ENCODE assay signal across 48 mouse cellular contexts in genomic region chr3:124557317-124557716, GRCm38 (mm10). TPM values are rescaled to one million over a fixed set of nuclear protein-coding genes. Genes with fewer than 3 reads are reported as not detected.
"Had no signal": no experiment of that assay in that cellular context is flagged by ENCODE, and none has a peak within 500 bp of the region (broad histone marks: within the 10 kb centered on the region; RNA-seq: fewer than 3 reads in every experiment).

No protein-coding gene starts in this region.

- H3K27ac ChIP-seq: limb, embryonic 10.5 days; limb, embryonic 12.5 days; limb, embryonic 13.5 days; limb, embryonic 15.5 days; liver, embryonic 12.5 days; liver, embryonic 13.5 days; liver, embryonic 14.5 days; liver, embryonic 15.5 days; lung, embryonic 15.5 days; macrophage; midbrain, embryonic 10.5 days; midbrain, embryonic 12.5 days; midbrain, embryonic 13.5 days; midbrain, embryonic 15.5 days; neural tube, embryonic 12.5 days had no signal

- H3K9ac ChIP-seq: limb, embryonic 12.5 days; limb, embryonic 13.5 days; limb, embryonic 15.5 days; liver, embryonic 12.5 days; liver, embryonic 13.5 days; liver, embryonic 14.5 days; liver, embryonic 15.5 days; liver, postnatal 0 days; lung, embryonic 14.5 days; lung, embryonic 15.5 days; midbrain, embryonic 12.5 days; midbrain, embryonic 13.5 days; midbrain, embryonic 15.5 days; neural tube, embryonic 12.5 days had no signal

- H3K27me3 ChIP-seq: limb, embryonic 12.5 days; limb, embryonic 13.5 days; limb, embryonic 15.5 days; liver, embryonic 12.5 days; liver, embryonic 13.5 days; liver, embryonic 15.5 days; lung, embryonic 15.5 days; megakaryocyte, embryonic 14.5 days; midbrain, embryonic 12.5 days; midbrain, embryonic 13.5 days; midbrain, embryonic 15.5 days; neural tube, embryonic 12.5 days had no signal

- DNase-seq: left cerebral cortex, postnatal 4 days; liver; liver, embryonic 13.5 days; liver, postnatal 0 days; lung, adult 18-20 months; lung, adult 2 months; lung, embryonic 14.5 days; lung, postnatal 10 days; lung, postnatal 14 days; lung, postnatal 36 days; lung, postnatal 4 days; midbrain, embryonic 14.5 days had no signal

- H3K9me3 ChIP-seq: limb, embryonic 10.5 days; limb, embryonic 12.5 days; limb, embryonic 13.5 days; limb, embryonic 15.5 days; liver, embryonic 12.5 days; liver, embryonic 13.5 days; liver, embryonic 15.5 days; lung, embryonic 15.5 days; megakaryocyte, embryonic 14.5 days; midbrain, embryonic 10.5 days; midbrain, embryonic 12.5 days; midbrain, embryonic 13.5 days; midbrain, embryonic 15.5 days; neural tube, embryonic 12.5 days had no signal

- H3K36me3 ChIP-seq: limb, embryonic 10.5 days; limb, embryonic 12.5 days; limb, embryonic 13.5 days; limb, embryonic 15.5 days; liver, embryonic 12.5 days; liver, embryonic 13.5 days; liver, embryonic 15.5 days; lung, embryonic 15.5 days; midbrain, embryonic 10.5 days; midbrain, embryonic 12.5 days; midbrain, embryonic 13.5 days; midbrain, embryonic 15.5 days; neural tube, embryonic 12.5 days had no signal

- H3K4me3 ChIP-seq: limb, embryonic 10.5 days; limb, embryonic 12.5 days; limb, embryonic 13.5 days; limb, embryonic 15.5 days; liver, embryonic 12.5 days; liver, embryonic 13.5 days; liver, embryonic 15.5 days; lung, embryonic 15.5 days; megakaryocyte, embryonic 14.5 days; midbrain, embryonic 10.5 days; midbrain, embryonic 12.5 days; midbrain, embryonic 13.5 days; midbrain, embryonic 15.5 days; myocyte; neural tube, embryonic 12.5 days had no signal

- H3K4me1 ChIP-seq: limb, embryonic 10.5 days; limb, embryonic 12.5 days; limb, embryonic 13.5 days; limb, embryonic 15.5 days; liver, embryonic 12.5 days; liver, embryonic 13.5 days; liver, embryonic 15.5 days; lung, embryonic 15.5 days; megakaryocyte, embryonic 14.5 days; midbrain, embryonic 10.5 days; midbrain, embryonic 12.5 days; midbrain, embryonic 13.5 days; midbrain, embryonic 15.5 days; neural tube, embryonic 12.5 days had no signal

RNA-seq across cellular contexts. Expression of gene 1700003H04Rik, which starts 23.6 kb away (rescaled TPM):
- total RNA-seq: left cerebral cortex, adult 8-10 months; left cerebral cortex, postnatal 10 days; left cerebral cortex, postnatal 14 days; left cerebral cortex, postnatal 25 days; left cerebral cortex, postnatal 36 days; left cerebral cortex, postnatal 4 days; liver, adult 2 months; megakaryocyte progenitor cell, adult 5-6 weeks; megakaryocyte, adult 5-6 weeks; megakaryocyte-erythroid progenitor cell, adult 5-6 weeks; midbrain, postnatal 0 days; monocyte, adult 5-6 weeks had no signal
- polyA plus RNA-seq: limb, embryonic 10.5 days; limb, embryonic 11.5 days; limb, embryonic 12.5 days; limb, embryonic 13.5 days; limb, embryonic 14.5 days; limb, embryonic 15.5 days; liver, adult 2 months; liver, embryonic 11.5 days; liver, embryonic 12.5 days; liver, embryonic 13.5 days; liver, embryonic 14.5 days; liver, embryonic 15.5 days; liver, embryonic 16.5 days; liver, postnatal 0 days; lung, adult 2 months; lung, embryonic 14.5 days; lung, embryonic 15.5 days; lung, embryonic 16.5 days; lung, postnatal 0 days; macrophage; midbrain, embryonic 10.5 days; midbrain, embryonic 11.5 days; midbrain, embryonic 12.5 days; midbrain, embryonic 13.5 days; midbrain, embryonic 14.5 days; midbrain, embryonic 15.5 days; midbrain, embryonic 16.5 days; midbrain, postnatal 0 days; myocyte; neural tube, embryonic 11.5 days; neural tube, embryonic 12.5 days had no signal
